Mouse (Mus musculus): Measurements from ENCODE around the gene Slpi.

DNA sequence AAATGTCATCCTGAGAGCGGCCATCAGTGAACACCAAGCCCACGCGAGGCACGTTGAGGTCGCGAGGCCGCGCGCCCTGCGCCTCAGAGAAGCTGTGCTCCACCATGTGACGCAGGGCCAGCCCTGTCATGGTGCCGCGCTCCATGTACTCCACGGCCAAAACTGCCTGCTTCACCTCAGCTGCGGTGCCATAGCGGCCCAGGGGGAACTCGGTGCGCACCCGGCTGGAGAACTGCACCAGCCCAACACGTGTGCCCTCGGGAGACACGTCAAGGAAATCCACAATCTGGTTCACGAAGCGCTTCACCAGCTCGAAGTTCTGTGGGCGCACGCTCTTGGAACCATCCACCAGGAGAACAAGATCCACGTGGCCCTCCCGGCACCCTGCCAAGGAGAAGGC is 4.2 kb upstream of the Slpi start:
- TF ChIP-seq FLI1 (IDR thresholded peaks at IDR 0.05; ENCODE audit: low read length) (no peak), GATA1 (IDR thresholded peaks at IDR 0.05; ENCODE audit: borderline replicate concordance, low read length) (no peak)

Data from megakaryocyte, embryonic 14.5 days (primary cell).